Mouse (Mus musculus) embryonic fibroblast, embryonic 13.5 days (primary cell): ENCODE measurements around the gene Fam168a.

Source experiments
- CTCF ChIP-seq: IDR thresholded peaks from 2 replicates; pipeline ENCODE4 v1.5.1; 2011; ENCODE audit warnings: mild to moderate bottlenecking, control low read depth, low read length, moderate library complexity, borderline replicate concordance; ENCODE audit not compliant: insufficient read depth
- POLR2A ChIP-seq: IDR thresholded peaks from 2 replicates; pipeline ENCODE4 v1.6.1; 2011; ENCODE audit warnings: low read depth, mild to moderate bottlenecking, control low read depth, low read length, moderate library complexity

GRCm38 (mm10) chr7:100670646-100671045, 35.8 kb upstream of the Fam168a start:
- no peak for TF ChIP-seq CTCF
- no peak for TF ChIP-seq POLR2A
